Mouse (Mus musculus) c-Kit-positive CD71-positive TER-119-negative erythroid progenitor cells, embryonic 14.5 days (primary cell): ENCODE measurements at regions not wholly inside any gene's neighbourhood (a gene's known extent, or its start where the extent isn't known, plus 50 kb on each side); places are given as distances from the start of the nearest gene placed in this dataset.

Source experiments
- DNase-seq: peaks from one replicate; pipeline ENCODE4 v3.0.0-alpha.2; 2013; ENCODE audit warnings: low read depth

- no peak for DNase-seq
Observed at GRCm38 (mm10) chr1:185519811-185520210, 65.2 kb downstream of the Slc30a10 start.

- DNase-seq, result no peak
Observed at GRCm38 (mm10) chr1:185524020-185524419, 69.4 kb downstream of the Slc30a10 start.

GRCm38 (mm10) chr1:185533471-185533870 is 78.8 kb downstream of the Slc30a10 start:
- no peak for DNase-seq

GRCm38 (mm10) chr1:185534129-185534528 is 79.5 kb downstream of the Slc30a10 start:
- DNase-seq, result no peak

GRCm38 (mm10) chr1:185535321-185535720 is 80.7 kb downstream of the Slc30a10 start:
- DNase-seq, result no peak

- DNase-seq, result no peak
Observed at GRCm38 (mm10) chr1:185537236-185537635, 82.6 kb downstream of the Slc30a10 start.

GRCm38 (mm10) chr1:185539458-185539857 is 84.8 kb downstream of the Slc30a10 start:
- DNase-seq, result no peak

- peak; percentile 9 for DNase-seq
Observed at GRCm38 (mm10) chr1:185546346-185546745, 91.7 kb downstream of the Slc30a10 start.

GRCm38 (mm10) chr1:185572761-185573530 is 118.3 kb downstream of the Slc30a10 start:
- DNase-seq, result no peak

GRCm38 (mm10) chr1:185574978-185575377 is 120.3 kb downstream of the Slc30a10 start:
- no peak for DNase-seq

- DNase-seq, result no peak
Observed at GRCm38 (mm10) chr1:185579824-185580223, 125.2 kb downstream of the Slc30a10 start.

GRCm38 (mm10) chr1:185585191-185585870 is 130.7 kb downstream of the Slc30a10 start:
- no peak for DNase-seq

- no peak for DNase-seq
Observed at GRCm38 (mm10) chr1:185587671-185588347, 133.2 kb downstream of the Slc30a10 start.

GRCm38 (mm10) chr1:185588348-185588719 is 133.7 kb downstream of the Slc30a10 start:
- DNase-seq, result no peak

- DNase-seq, result no peak
Observed at GRCm38 (mm10) chr1:185596815-185597214, 142.2 kb downstream of the Slc30a10 start.

GRCm38 (mm10) chr1:185598514-185598913 is 143.9 kb downstream of the Slc30a10 start:
- DNase-seq, result no peak

- DNase-seq, result no peak
Observed at GRCm38 (mm10) chr1:185601166-185601565, 146.5 kb downstream of the Slc30a10 start.

- DNase-seq, result no peak
Observed at GRCm38 (mm10) chr1:185605996-185606395, 151.3 kb downstream of the Slc30a10 start.

GRCm38 (mm10) chr1:185607611-185608010 is 153.0 kb downstream of the Slc30a10 start:
- DNase-seq, result no peak

GRCm38 (mm10) chr1:185608440-185608839 is 153.8 kb downstream of the Slc30a10 start:
- no peak for DNase-seq

- DNase-seq, result no peak
Observed at GRCm38 (mm10) chr1:185610586-185610985, 155.9 kb downstream of the Slc30a10 start.

GRCm38 (mm10) chr1:185615819-185616429 is 161.3 kb downstream of the Slc30a10 start:
- no peak for DNase-seq
